20 mouse cellular contexts compared by ENCODE assay signal in genomic region chr6:91191465-91191864, GRCm38 (mm10). TPM values are rescaled to one million over a fixed set of nuclear protein-coding genes. Genes with fewer than 3 reads are reported as not detected.
"Had no signal": no experiment of that assay in that cellular context is flagged by ENCODE, and none has a peak within 500 bp of the region (broad histone marks: within the 10 kb centered on the region; RNA-seq: fewer than 3 reads in every experiment).

No protein-coding gene starts in this region.

- H3K27ac ChIP-seq: kidney, postnatal 0 days; left cerebral cortex, adult 2 months; limb, embryonic 12.5 days; limb, embryonic 15.5 days; liver, embryonic 14.5 days; midbrain, embryonic 13.5 days; neural tube, embryonic 12.5 days; neural tube, embryonic 15.5 days had no signal

- DNase-seq: kidney, adult 2 months; layer of hippocampus, postnatal 36 days; liver, postnatal 0 days; lung, embryonic 14.5 days; lung, postnatal 10 days; lung, postnatal 36 days; thymus, adult 18-20 months; thymus, postnatal 36 days had no signal

- ATAC-seq: liver, postnatal 0 days; midbrain, embryonic 13.5 days; midbrain, embryonic 16.5 days had no signal

- H3K4me3 ChIP-seq: left cerebral cortex, adult 2 months; limb, embryonic 12.5 days; limb, embryonic 15.5 days; midbrain, embryonic 13.5 days; neural tube, embryonic 12.5 days; neural tube, embryonic 15.5 days had no signal

- H3K4me1 ChIP-seq: midbrain, embryonic 13.5 days; neural tube, embryonic 12.5 days; neural tube, embryonic 15.5 days had no signal

- H3K4me2 ChIP-seq: limb, embryonic 12.5 days; limb, embryonic 15.5 days; liver, embryonic 11.5 days; lung, embryonic 14.5 days; midbrain, embryonic 13.5 days; neural tube, embryonic 12.5 days; neural tube, embryonic 15.5 days had no signal

- H3K36me3 ChIP-seq: limb, embryonic 12.5 days; limb, embryonic 15.5 days; midbrain, embryonic 13.5 days; neural tube, embryonic 12.5 days; neural tube, embryonic 15.5 days had no signal

- H3K9ac ChIP-seq: limb, embryonic 12.5 days; limb, embryonic 15.5 days; liver, embryonic 14.5 days; liver, postnatal 0 days; lung, embryonic 14.5 days; midbrain, embryonic 13.5 days; neural tube, embryonic 12.5 days; neural tube, embryonic 15.5 days had no signal

- H3K9me3 ChIP-seq: limb, embryonic 12.5 days; limb, embryonic 15.5 days; midbrain, embryonic 13.5 days; neural tube, embryonic 12.5 days; neural tube, embryonic 15.5 days had no signal

- H3K27me3 ChIP-seq: limb, embryonic 12.5 days; limb, embryonic 15.5 days; midbrain, embryonic 13.5 days; neural tube, embryonic 12.5 days; neural tube, embryonic 15.5 days had no signal

RNA-seq across cellular contexts. Expression of gene Fbln2, which starts 20.8 kb away (rescaled TPM):
- total RNA-seq: megakaryocyte progenitor cell, adult 5-6 weeks; megakaryocyte-erythroid progenitor cell, adult 5-6 weeks had no signal
